Mouse (Mus musculus): ENCODE measurements around the gene Ankrd44. TPM values are rescaled to one million over a fixed set of nuclear protein-coding genes. Genes with fewer than 3 reads are reported as not detected.

Ankrd44 gene
- polyA plus RNA-seq, 1 experiment: 5.2 TPM

DNA sequence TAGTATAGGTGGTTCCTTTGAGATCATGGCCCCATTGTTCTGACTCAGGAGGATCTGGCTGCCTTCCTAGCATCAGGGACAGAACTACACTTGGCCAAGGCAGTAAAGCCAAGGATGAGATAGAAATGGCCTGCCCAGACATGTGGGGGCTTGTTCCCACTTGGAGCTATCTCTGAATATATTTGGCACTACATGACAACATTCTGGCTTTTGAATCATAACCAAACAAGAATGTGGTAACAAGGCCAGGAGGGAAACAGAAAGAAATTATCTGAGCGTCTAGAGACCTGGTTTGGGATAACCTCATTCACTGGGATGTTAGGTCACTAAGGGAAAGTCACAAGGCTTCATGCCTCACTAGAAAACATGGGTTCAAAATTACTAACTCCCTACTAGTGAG is 81.8 kb downstream of the Ankrd44 start:
- H3K4me3 ChIP-seq (ENCODE audit: low read depth, low read length): no peak overlapping the region
- no peak overlapping the region for H3K9ac ChIP-seq (ENCODE audit: low read depth, poor library complexity, severe bottlenecking)
- H3K27ac ChIP-seq (ENCODE audit: insufficient read depth, low read length): no peak overlapping the region
- no peak for TF ChIP-seq EP300 (IDR thresholded peaks at IDR 0.05; ENCODE audit: insufficient read depth, low read depth, low read length)
- no peak for TF ChIP-seq POLR2A (IDR thresholded peaks at IDR 0.05; ENCODE audit: insufficient read depth, low read length)
- TF ChIP-seq CTCF (IDR thresholded peaks at IDR 0.05; ENCODE audit: low read depth, low read length): no peak
- H3K4me1 ChIP-seq (ENCODE audit: control insufficient read depth, insufficient read depth, low read length): no peaks in the 10 kb centered on the region
- H3K36me3 ChIP-seq (ENCODE audit: control insufficient read depth, insufficient read depth, low read length, poor library complexity, severe bottlenecking): no peaks in the 10 kb centered on the region
- H3K27me3 ChIP-seq (ENCODE audit: control insufficient read depth, insufficient read depth, low read length, poor library complexity, severe bottlenecking): no peaks in the 10 kb centered on the region
- no peaks in the 10 kb centered on the region for H3K9me3 ChIP-seq (replicated peaks; ENCODE audit: control insufficient read depth, insufficient read depth, low read length, poor library complexity, severe bottlenecking)

DNA sequence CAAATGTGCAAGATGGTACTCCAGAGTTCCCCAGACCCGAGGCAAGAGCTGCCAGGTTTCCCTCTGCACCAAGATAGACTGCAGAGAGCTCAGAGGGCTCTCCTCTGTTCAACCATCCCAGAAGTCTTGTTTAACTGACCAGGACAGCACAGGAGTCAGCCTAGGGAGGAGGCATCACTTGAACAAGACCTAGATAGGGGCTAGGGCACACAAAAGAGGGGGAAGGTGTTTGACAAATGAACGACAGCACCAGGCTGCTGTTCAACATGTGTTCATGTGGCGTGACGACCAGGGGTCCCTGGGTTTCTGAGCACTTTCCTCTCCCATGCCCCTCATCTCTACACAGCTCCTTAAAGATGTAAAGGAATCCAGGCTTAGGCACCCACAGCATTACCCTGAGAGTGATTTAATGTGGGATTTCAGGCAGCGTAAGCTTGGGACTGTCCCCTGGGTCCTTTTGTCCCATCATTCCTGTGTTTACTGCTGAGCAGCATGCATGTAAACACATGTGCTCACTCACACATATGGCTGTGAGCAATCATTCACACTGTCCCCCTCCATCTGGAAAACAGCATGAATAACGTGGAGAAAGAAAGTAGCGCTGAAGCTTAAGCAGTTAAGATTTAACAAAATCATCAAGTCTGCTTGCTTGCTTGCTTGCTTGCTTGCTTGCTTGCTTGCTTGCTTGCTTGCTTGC is 83.3 kb downstream of the Ankrd44 start:
- Histone ChIP-seq H3K4me3 (ENCODE audit: low read depth, low read length) (no peak overlapping the region), H3K9ac (ENCODE audit: low read depth, poor library complexity, severe bottlenecking) (no peak overlapping the region), H3K27me3 (ENCODE audit: control insufficient read depth, insufficient read depth, low read length, poor library complexity, severe bottlenecking) (no peaks in the 10 kb centered on the region), H3K36me3 (ENCODE audit: control insufficient read depth, insufficient read depth, low read length, poor library complexity, severe bottlenecking) (no peaks in the 10 kb centered on the region), H3K27ac (ENCODE audit: insufficient read depth, low read length) (no peak overlapping the region), H3K9me3 (replicated peaks; ENCODE audit: control insufficient read depth, insufficient read depth, low read length, poor library complexity, severe bottlenecking) (no peaks in the 10 kb centered on the region), H3K4me1 (ENCODE audit: control insufficient read depth, insufficient read depth, low read length) (no peaks in the 10 kb centered on the region)
- TF ChIP-seq EP300 (IDR thresholded peaks at IDR 0.05; ENCODE audit: insufficient read depth, low read depth, low read length) (no peak), CTCF (IDR thresholded peaks at IDR 0.05; ENCODE audit: low read depth, low read length) (no peak), POLR2A (IDR thresholded peaks at IDR 0.05; ENCODE audit: insufficient read depth, low read length) (no peak)

DNA sequence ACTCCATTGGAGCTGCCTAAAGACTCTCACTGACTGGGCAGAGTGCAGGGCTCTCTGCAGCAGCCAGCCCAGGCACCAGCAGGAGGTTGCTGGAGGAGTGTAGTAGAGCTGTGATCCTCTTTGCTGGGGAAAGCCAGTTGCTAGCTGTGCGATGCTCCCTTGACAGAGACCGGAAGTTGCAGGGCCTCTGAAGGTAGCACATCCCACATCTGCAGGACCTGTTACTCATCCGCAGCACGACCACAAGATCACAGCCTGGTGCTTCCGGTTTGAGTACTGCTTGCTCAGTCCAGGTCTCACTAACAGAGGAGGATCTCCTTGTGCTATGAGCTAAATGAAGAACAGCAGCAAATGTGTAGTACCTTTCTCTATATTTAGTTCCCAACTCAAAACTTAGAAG is 84.4 kb downstream of the Ankrd44 start:
- no peak for TF ChIP-seq CTCF (IDR thresholded peaks at IDR 0.05; ENCODE audit: low read depth, low read length)
- TF ChIP-seq EP300 (IDR thresholded peaks at IDR 0.05; ENCODE audit: insufficient read depth, low read depth, low read length): no peak
- TF ChIP-seq POLR2A (IDR thresholded peaks at IDR 0.05; ENCODE audit: insufficient read depth, low read length): no peak
- H3K4me1 ChIP-seq (ENCODE audit: control insufficient read depth, insufficient read depth, low read length): no peaks in the 10 kb centered on the region
- no peak overlapping the region for H3K4me3 ChIP-seq (ENCODE audit: low read depth, low read length)
- H3K27me3 ChIP-seq (ENCODE audit: control insufficient read depth, insufficient read depth, low read length, poor library complexity, severe bottlenecking): no peaks in the 10 kb centered on the region
- H3K36me3 ChIP-seq (ENCODE audit: control insufficient read depth, insufficient read depth, low read length, poor library complexity, severe bottlenecking): no peaks in the 10 kb centered on the region
- no peaks in the 10 kb centered on the region for H3K9me3 ChIP-seq (replicated peaks; ENCODE audit: control insufficient read depth, insufficient read depth, low read length, poor library complexity, severe bottlenecking)
- no peak overlapping the region for H3K9ac ChIP-seq (ENCODE audit: low read depth, poor library complexity, severe bottlenecking)
- H3K27ac ChIP-seq (ENCODE audit: insufficient read depth, low read length): no peak overlapping the region

DNA sequence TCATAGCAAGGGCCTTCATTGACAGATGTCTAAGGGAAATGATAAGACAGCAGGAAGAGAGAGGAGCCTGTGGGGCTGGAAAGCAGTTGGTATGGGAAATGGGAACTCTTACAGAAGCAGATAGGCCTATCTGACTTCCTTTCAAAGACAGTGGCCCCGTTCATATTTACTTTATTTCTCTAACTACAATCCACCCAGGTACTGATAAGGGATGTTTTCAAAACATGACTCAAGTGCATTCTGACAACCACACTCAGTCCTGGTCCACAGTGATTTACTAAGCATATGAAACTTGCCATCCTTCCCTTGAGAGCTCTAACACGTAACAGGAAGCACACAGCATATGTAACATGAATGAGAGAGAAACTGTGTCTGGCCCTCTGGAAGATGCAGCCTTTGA is 86.1 kb downstream of the Ankrd44 start:
- H3K4me3 ChIP-seq (ENCODE audit: low read depth, low read length): no peak overlapping the region
- H3K9ac ChIP-seq (ENCODE audit: low read depth, poor library complexity, severe bottlenecking): no peak overlapping the region
- no peaks in the 10 kb centered on the region for H3K27me3 ChIP-seq (ENCODE audit: control insufficient read depth, insufficient read depth, low read length, poor library complexity, severe bottlenecking)
- H3K36me3 ChIP-seq (ENCODE audit: control insufficient read depth, insufficient read depth, low read length, poor library complexity, severe bottlenecking): no peaks in the 10 kb centered on the region
- TF ChIP-seq POLR2A (IDR thresholded peaks at IDR 0.05; ENCODE audit: insufficient read depth, low read length): no peak
- TF ChIP-seq CTCF (IDR thresholded peaks at IDR 0.05; ENCODE audit: low read depth, low read length): no peak
- no peak for TF ChIP-seq EP300 (IDR thresholded peaks at IDR 0.05; ENCODE audit: insufficient read depth, low read depth, low read length)
- H3K9me3 ChIP-seq (replicated peaks; ENCODE audit: control insufficient read depth, insufficient read depth, low read length, poor library complexity, severe bottlenecking): no peaks in the 10 kb centered on the region
- no peaks in the 10 kb centered on the region for H3K4me1 ChIP-seq (ENCODE audit: control insufficient read depth, insufficient read depth, low read length)
- H3K27ac ChIP-seq (ENCODE audit: insufficient read depth, low read length): no peak overlapping the region

DNA sequence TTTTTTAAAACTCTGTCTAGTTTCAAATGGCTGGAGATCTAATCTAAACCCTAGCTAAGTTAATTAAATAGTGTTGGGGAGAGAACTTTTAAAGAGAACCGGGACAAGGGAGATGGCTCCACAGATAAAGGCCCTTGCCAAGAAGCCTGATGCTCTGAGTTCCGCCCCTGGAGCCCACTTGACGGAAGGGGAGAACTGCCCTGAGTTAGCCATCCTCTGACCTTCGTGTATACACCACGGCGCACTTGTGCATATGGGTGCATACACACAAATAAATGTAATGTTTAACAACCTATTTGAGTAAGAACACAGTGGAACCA is 87.7 kb downstream of the Ankrd44 start:
- no peaks in the 10 kb centered on the region for H3K4me1 ChIP-seq (ENCODE audit: control insufficient read depth, insufficient read depth, low read length)
- H3K4me3 ChIP-seq (ENCODE audit: low read depth, low read length): no peak overlapping the region
- H3K36me3 ChIP-seq (ENCODE audit: control insufficient read depth, insufficient read depth, low read length, poor library complexity, severe bottlenecking): no peaks in the 10 kb centered on the region
- H3K27me3 ChIP-seq (ENCODE audit: control insufficient read depth, insufficient read depth, low read length, poor library complexity, severe bottlenecking): no peaks in the 10 kb centered on the region
- H3K9me3 ChIP-seq (replicated peaks; ENCODE audit: control insufficient read depth, insufficient read depth, low read length, poor library complexity, severe bottlenecking): no peaks in the 10 kb centered on the region
- H3K9ac ChIP-seq (ENCODE audit: low read depth, poor library complexity, severe bottlenecking): no peak overlapping the region
- H3K27ac ChIP-seq (ENCODE audit: insufficient read depth, low read length): no peak overlapping the region
- TF ChIP-seq CTCF (IDR thresholded peaks at IDR 0.05; ENCODE audit: low read depth, low read length) (no peak), EP300 (IDR thresholded peaks at IDR 0.05; ENCODE audit: insufficient read depth, low read depth, low read length) (no peak), POLR2A (IDR thresholded peaks at IDR 0.05; ENCODE audit: insufficient read depth, low read length) (no peak)

DNA sequence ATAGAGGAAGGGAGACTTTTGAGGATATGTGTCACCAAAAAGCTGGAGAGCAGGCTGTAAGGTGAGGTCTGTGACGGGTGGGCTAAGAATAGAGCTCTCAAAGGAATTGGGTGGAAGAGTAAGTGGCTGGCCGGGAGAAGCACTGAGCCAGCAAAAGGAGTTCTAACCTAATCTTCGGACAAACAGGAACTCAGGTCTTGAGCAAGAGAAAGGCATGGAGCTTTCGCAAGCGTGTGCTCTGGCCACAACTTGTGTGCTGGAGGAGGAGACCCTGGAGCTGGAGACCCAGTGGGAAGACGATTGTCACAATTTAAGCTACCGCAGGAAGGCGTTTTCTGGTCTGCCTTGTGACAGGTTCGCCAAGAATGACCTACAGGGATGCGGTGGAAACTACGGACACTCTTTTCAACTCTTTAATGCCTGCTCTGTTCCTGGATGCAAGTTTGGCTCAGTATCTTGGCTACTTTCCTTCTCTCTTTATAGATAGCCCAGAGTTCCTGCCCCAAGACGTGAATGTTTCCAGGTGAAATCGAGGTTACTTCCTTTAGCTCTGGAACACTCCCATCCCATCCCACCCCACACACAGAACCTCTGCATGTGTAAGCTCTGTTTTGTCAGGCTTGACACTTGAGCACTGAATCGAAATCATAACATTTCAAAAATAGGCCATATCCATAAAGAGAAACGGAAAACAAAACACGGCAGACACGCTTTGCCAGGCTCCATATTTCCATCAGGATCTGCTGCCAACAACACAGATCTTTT is 88.3 kb downstream of the Ankrd44 start:
- H3K4me3 ChIP-seq (ENCODE audit: low read depth, low read length): no peak overlapping the region
- H3K27ac ChIP-seq (ENCODE audit: insufficient read depth, low read length): no peak overlapping the region
- no peak for TF ChIP-seq POLR2A (IDR thresholded peaks at IDR 0.05; ENCODE audit: insufficient read depth, low read length)
- no peak for TF ChIP-seq CTCF (IDR thresholded peaks at IDR 0.05; ENCODE audit: low read depth, low read length)
- no peak for TF ChIP-seq EP300 (IDR thresholded peaks at IDR 0.05; ENCODE audit: insufficient read depth, low read depth, low read length)
- no peak overlapping the region for H3K9ac ChIP-seq (ENCODE audit: low read depth, poor library complexity, severe bottlenecking)
- no peaks in the 10 kb centered on the region for H3K27me3 ChIP-seq (ENCODE audit: control insufficient read depth, insufficient read depth, low read length, poor library complexity, severe bottlenecking)
- H3K4me1 ChIP-seq (ENCODE audit: control insufficient read depth, insufficient read depth, low read length): no peaks in the 10 kb centered on the region
- no peaks in the 10 kb centered on the region for H3K9me3 ChIP-seq (replicated peaks; ENCODE audit: control insufficient read depth, insufficient read depth, low read length, poor library complexity, severe bottlenecking)
- no peaks in the 10 kb centered on the region for H3K36me3 ChIP-seq (ENCODE audit: control insufficient read depth, insufficient read depth, low read length, poor library complexity, severe bottlenecking)

All from ES-Bruce4 (cell line).